Mouse (Mus musculus) lung, postnatal 0 days (tissue): ENCODE data around the gene Cactin.

Experiments
- CTCF ChIP-seq: IDR thresholded peaks from 2 replicates; pipeline ENCODE4 v1.5.1; 2016; ENCODE audit warnings: antibody characterized with exemption, mild to moderate bottlenecking
- EP300 ChIP-seq: IDR thresholded peaks from 2 replicates; pipeline ENCODE4 v1.6.1; 2016; ENCODE audit warnings: antibody characterized with exemption, mild to moderate bottlenecking, control low read depth

- TF ChIP-seq CTCF, result no peak
- no peak for TF ChIP-seq EP300
These were observed 15.2 kb upstream of the Cactin start for GRCm38 (mm10) chr10:81305663-81306062.
